Mouse (Mus musculus) CH12.LX (cell line): ENCODE measurements around the gene Trub1. TPM values are rescaled to one million over a fixed set of nuclear protein-coding genes. Genes with fewer than 3 reads are reported as not detected.

ENCODE experiments used
- DNase-seq: peaks from one replicate; pipeline ENCODE4 v3.0.0-alpha.2; 2013; ENCODE audit errors: extremely low read depth
- H3K27ac ChIP-seq: 2 replicates; pipeline ENCODE4 v1.5.1; 2012; ENCODE audit warnings: low read depth, mild to moderate bottlenecking, control low read depth, moderate library complexity; ENCODE audit not compliant: insufficient read depth
- H3K27me3 ChIP-seq: replicated peaks from 2 replicates; pipeline ENCODE3; 2012; ENCODE audit warnings: inconsistent platforms
- H3K36me3 ChIP-seq, 2 experiments: replicated peaks in 1 of 2; 2 replicates each; pipeline versions ENCODE3 to v1.6.1; 2012; ENCODE audit warnings: inconsistent platforms in 1 of 2, low read length in 1 of 2, mild to moderate bottlenecking in 1 of 2, mixed read lengths in 1 of 2, moderate library complexity in 1 of 2; ENCODE audit not compliant: control insufficient read depth in 1 of 2, insufficient read depth in 1 of 2
- H3K4me1 ChIP-seq, 2 experiments: 2 replicates each; pipeline ENCODE4 v1.6.1; 2012; ENCODE audit warnings: inconsistent platforms in 1 of 2, moderate library complexity in 1 of 2; ENCODE audit not compliant: insufficient read depth in 2 of 2, control insufficient read depth in 1 of 2
- H3K4me2 ChIP-seq: 2 replicates; pipeline ENCODE4 v1.6.1; 2012; ENCODE audit warnings: low read depth, mild to moderate bottlenecking, control low read depth; ENCODE audit not compliant: poor library complexity, insufficient read depth, severe bottlenecking
- H3K4me3 ChIP-seq, 3 experiments: fragments of 150-350 bp in 1 of 3; sonication (generic) in 1 of 3; replicated peaks in 1 of 3; 2 replicates each; pipeline versions ENCODE3 to v1.5.1; 2011 to 2012; ENCODE audit warnings: low read depth in 2 of 3, low read length in 2 of 3, mild to moderate bottlenecking in 2 of 3, moderate library complexity in 2 of 3, control low read depth in 1 of 3, improper control_type of control experiment in 1 of 3, inconsistent platforms in 1 of 3, mixed read lengths in 1 of 3; ENCODE audit not compliant: poor library complexity in 1 of 3
- H3K79me2 ChIP-seq: replicated peaks from 2 replicates; pipeline ENCODE4 v1.6.1; 2012; ENCODE audit warnings: mild to moderate bottlenecking, moderate library complexity; ENCODE audit not compliant: control insufficient read depth, poor library complexity, insufficient read depth, severe bottlenecking; ENCODE audit errors: extremely low read depth
- H3K9ac ChIP-seq: 2 replicates; pipeline ENCODE4 v1.6.1; 2012; ENCODE audit warnings: low read depth, mild to moderate bottlenecking, control low read depth, moderate library complexity; ENCODE audit not compliant: insufficient read depth
- H3K9me3 ChIP-seq: replicated peaks from 2 replicates; pipeline ENCODE3; 2012; ENCODE audit warnings: low read length, inconsistent platforms, mixed read lengths
- CHD1 ChIP-seq: IDR thresholded peaks from 2 replicates; pipeline ENCODE4 v1.6.1; 2012; ENCODE audit warnings: low read depth, low read length, improper control_type of control experiment, inconsistent platforms
- CHD2 ChIP-seq: IDR thresholded peaks from 2 replicates; pipeline ENCODE4 v1.6.1; 2011; ENCODE audit warnings: low read length, improper control_type of control experiment
- CTCF ChIP-seq, 2 experiments: IDR thresholded peaks in 1 of 2; conservative IDR thresholded peaks in 1 of 2; 2 replicates each; pipeline ENCODE4 v1.5.1; 2011 to 2012; ENCODE audit warnings: low read depth in 2 of 2, low read length in 2 of 2, improper control_type of control experiment in 1 of 2, inconsistent platforms in 1 of 2, mild to moderate bottlenecking in 1 of 2, moderate library complexity in 1 of 2
- ELF1 ChIP-seq: IDR thresholded peaks from 2 replicates; pipeline ENCODE4 v1.6.1; 2014; ENCODE audit warnings: low read depth, mild to moderate bottlenecking, inconsistent platforms, low read length, improper control_type of control experiment
- EP300 ChIP-seq: IDR thresholded peaks from 2 replicates; pipeline ENCODE4 v1.6.1; 2011; ENCODE audit warnings: low read length, improper control_type of control experiment
- ETS1 ChIP-seq: conservative IDR thresholded peaks from 2 replicates; pipeline ENCODE4 v1.6.1; 2012; ENCODE audit warnings: low read depth, mild to moderate bottlenecking, inconsistent platforms, low read length, improper control_type of control experiment, moderate library complexity
- KAT2A ChIP-seq: IDR thresholded peaks from 2 replicates; pipeline ENCODE4 v1.6.1; 2012; ENCODE audit warnings: low read length, improper control_type of control experiment, inconsistent platforms; ENCODE audit not compliant: insufficient replicate concordance
- MAFK ChIP-seq: IDR thresholded peaks from 2 replicates; pipeline ENCODE4 v1.6.1; 2011; ENCODE audit warnings: low read length, improper control_type of control experiment; ENCODE audit not compliant: insufficient replicate concordance
- MAZ ChIP-seq: IDR thresholded peaks from 2 replicates; pipeline ENCODE4 v1.6.1; 2012; ENCODE audit warnings: low read depth, mild to moderate bottlenecking, inconsistent platforms, low read length, improper control_type of control experiment, moderate library complexity
- MXI1 ChIP-seq: IDR thresholded peaks from 2 replicates; pipeline ENCODE4 v1.6.1; 2011; ENCODE audit warnings: mild to moderate bottlenecking, low read depth, low read length, improper control_type of control experiment
- POLR2A ChIP-seq: IDR thresholded peaks from 2 replicates; pipeline ENCODE4 v1.6.1; 2011; ENCODE audit warnings: low read depth, mild to moderate bottlenecking, improper control_type of control experiment, low read length
- SMC3 ChIP-seq: IDR thresholded peaks from 2 replicates; pipeline ENCODE4 v1.6.1; 2011; ENCODE audit warnings: low read depth, low read length, improper control_type of control experiment
- USF1 ChIP-seq: IDR thresholded peaks from 2 replicates; pipeline ENCODE4 v1.6.1; 2014; ENCODE audit warnings: low read depth, mild to moderate bottlenecking, inconsistent platforms, low read length, improper control_type of control experiment
- USF2 ChIP-seq: conservative IDR thresholded peaks from 2 replicates; pipeline ENCODE4 v1.6.1; 2011; ENCODE audit warnings: low read depth, low read length, improper control_type of control experiment
- ZMIZ1 ChIP-seq: IDR thresholded peaks from 2 replicates; pipeline ENCODE4 v1.6.1; 2012; ENCODE audit warnings: low read depth, mild to moderate bottlenecking, inconsistent platforms, low read length, improper control_type of control experiment
- ZNF384 ChIP-seq: IDR thresholded peaks from 2 replicates; pipeline ENCODE4 v1.6.1; 2012; ENCODE audit warnings: low read depth, low read length, improper control_type of control experiment, inconsistent platforms
- dilution Hi-C: fragments of 300-500 bp; cut with MboI; formaldehyde crosslinking; loops from 2 replicates; pipeline ENCODE4 v1.14.3; 2020; ENCODE audit warnings: low sequenced_read_pairs; ENCODE audit not compliant: extremely low pct_unique_long_range_greater_than_20kb, extremely low pct_ligation_motif_present
- in situ Hi-C: fragments of 300-500 bp; cut with MboI; formaldehyde crosslinking; loops from 3 replicates; pipeline ENCODE4 v1.14.3; 2019; ENCODE audit warnings: low sequenced_read_pairs, low pct_ligation_motif_present, low pct_unique_long_range_greater_than_20kb, mixed read lengths
- polyA plus RNA-seq: library from polyadenylated mRNA; unstranded; fragments of >175 nt; gene quantifications from 2 replicates; pipeline ENCODE4 v1.2.1, GENCODE M21; 2012; ENCODE audit warnings: low read depth; ENCODE audit not compliant: insufficient read length
- total RNA-seq, 2 experiments: library from RNA; depleted of rRNA; stranded (reverse); fragments of 300-350 nt in 1 of 2; fragments of >200 nt in 1 of 2; gene quantifications; 2 replicates each; pipeline ENCODE4 v1.2.3; 2012 to 2014

The Trub1 gene
- total and polyA plus RNA-seq, 3 experiments: 36.2 to 40.0 (median 36.4) TPM

DNA sequence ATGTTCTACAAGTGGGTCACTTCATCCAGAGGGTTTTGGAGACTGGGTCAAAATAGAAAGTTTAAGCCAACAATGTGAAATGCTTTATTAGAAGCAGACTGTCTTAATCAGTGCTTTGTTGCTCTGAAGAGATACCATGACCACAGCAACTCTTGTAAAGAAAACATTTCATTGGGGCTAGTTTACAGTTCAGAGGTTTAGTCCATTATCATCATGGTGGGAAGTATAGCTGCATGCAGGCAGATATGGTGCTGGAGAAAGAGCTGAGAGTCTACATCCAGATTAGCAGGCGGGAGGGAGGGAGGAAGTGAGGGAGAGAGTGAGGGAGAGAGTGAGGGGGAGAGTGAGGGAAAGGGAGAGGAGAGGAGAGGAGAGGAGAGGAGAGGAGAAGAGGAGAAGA is 1.9 kb upstream of the Trub1 start:
- in situ Hi-C loops (no loop called here), dilution Hi-C loops (no loop called here)
- Histone ChIP-seq H3K79me2 (peaks cover 13% of the 10 kb centered on the region), H3K27ac (no peak overlapping the region), H3K4me3 (no peak overlapping the region), H3K27me3 (no peaks in the 10 kb centered on the region), H3K9me3 (no peaks in the 10 kb centered on the region), H3K4me2 (no peak overlapping the region), H3K36me3 (peaks cover 8% of the 10 kb centered on the region in 2 experiments)
- no peak for DNase-seq
- no peak for TF ChIP-seq EP300
- no peak for TF ChIP-seq CTCF (conservative IDR thresholded peaks at IDR 0.05 in 1 of 2, IDR thresholded peaks at IDR 0.05 in 1 of 2; ENCODE audit: low read depth in 2 of 2, low read length in 2 of 2)
- no peak for TF ChIP-seq ETS1
- TF ChIP-seq ELF1: no peak
- TF ChIP-seq, all 38 proteins: peak for 0
- H3K9ac ChIP-seq: no peak overlapping the region
- H3K4me1 ChIP-seq: peaks cover 0 to 19% of the 10 kb centered on the region in 2 experiments; a peak in 2 of 4 replicates

DNA sequence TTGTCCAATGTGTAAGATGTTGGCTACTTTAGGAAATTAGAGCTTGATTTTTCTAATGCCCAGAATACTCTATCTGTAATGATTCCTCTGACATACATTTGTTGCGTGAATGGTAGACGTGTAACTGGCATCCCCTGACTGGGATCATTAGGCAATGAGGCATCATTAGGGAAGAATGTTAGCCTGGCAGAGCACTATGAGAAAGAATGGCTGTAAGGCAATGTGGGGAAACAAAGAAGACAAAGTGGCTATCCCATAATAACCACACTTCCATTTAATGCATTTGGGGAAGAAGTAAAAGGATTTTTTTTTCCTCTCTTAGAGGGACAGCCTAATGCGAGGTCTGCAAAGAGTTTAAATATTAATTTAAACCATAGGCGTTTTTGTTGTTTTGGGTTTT is 950 bp upstream of the Trub1 start:
- no peaks in the 10 kb centered on the region for H3K27me3 ChIP-seq
- peaks cover 18% of the 10 kb centered on the region for H3K79me2 ChIP-seq
- TF ChIP-seq USF1: no peak
- no peak for TF ChIP-seq CTCF (conservative IDR thresholded peaks at IDR 0.05 in 1 of 2, IDR thresholded peaks at IDR 0.05 in 1 of 2; ENCODE audit: low read depth in 2 of 2, low read length in 2 of 2)
- no peak for TF ChIP-seq CHD1
- no peak for TF ChIP-seq ZNF384
- TF ChIP-seq ELF1: no peak
- TF ChIP-seq ETS1: no peak
- TF ChIP-seq USF2: no peak
- TF ChIP-seq MAZ: no peak
- no peak for TF ChIP-seq SMC3
- no peak for TF ChIP-seq CHD2
- TF ChIP-seq POLR2A: no peak
- no peak for TF ChIP-seq MAFK
- no peak for TF ChIP-seq KAT2A
- no peak for TF ChIP-seq EP300
- no peak for TF ChIP-seq MXI1
- no peak for TF ChIP-seq ZMIZ1
- TF ChIP-seq, all 38 proteins: peak for 0
- peak overlapping the region; percentile 27 for H3K9ac ChIP-seq
- in situ Hi-C loops (no loop called here), dilution Hi-C loops (no loop called here)
- peaks cover 8 to 12% of the 10 kb centered on the region in 2 experiments for H3K36me3 ChIP-seq
- H3K4me1 ChIP-seq: peaks cover 0 to 19% of the 10 kb centered on the region in 2 experiments; a peak in 2 of 4 replicates
- no peak overlapping the region for H3K27ac ChIP-seq
- H3K4me2 ChIP-seq: peak overlapping the region; percentile 73
- DNase-seq: no peak
- H3K9me3 ChIP-seq: no peaks in the 10 kb centered on the region
- no peak overlapping the region for H3K4me3 ChIP-seq
